Mouse (Mus musculus) left cerebral cortex, adult 2 months (tissue): Measurements from ENCODE around the gene Mrps34. TPM values are rescaled to one million over a fixed set of nuclear protein-coding genes. Genes with fewer than 3 reads are reported as not detected.
A peak's percentile ranks its signal among the peaks of the same experiment; 100 is the strongest.

Source experiments
- DNase-seq, 2 experiments: peaks; one replicate each; pipeline ENCODE4 v3.0.0; 2021 to 2022; ENCODE audit warnings: low spot score in 2 of 2, mixed read lengths in 1 of 2; ENCODE audit errors: extremely low spot score in 1 of 2
- H3K27ac ChIP-seq: fragments of 200-600 bp; 2 replicates; pipeline ENCODE4 v1.8.1; 2022
- H3K4me3 ChIP-seq: fragments of 200-600 bp; 2 replicates; pipeline ENCODE4 v1.8.1; 2022
- CTCF ChIP-seq: fragments of 200-600 bp; IDR thresholded peaks from 2 replicates; pipeline ENCODE4 v1.8.1; 2022; ENCODE audit warnings: antibody characterized with exemption, mild to moderate bottlenecking, moderate library complexity
- intact Hi-C: fragments of 180-260 bp; cut with DNase I; formaldehyde crosslinking; loops from one replicate; pipeline ENCODE4 v1.15.1; 2025
- total RNA-seq, 2 experiments: library from RNA; stranded (reverse); gene quantifications; 2 replicates each; pipeline ENCODE4 v1.2.3; 2021

The Mrps34 gene
- total RNA-seq, 2 experiments from 2014 or later = 67.6 to 72.1 TPM

- no peak for DNase-seq
- no peak for TF ChIP-seq CTCF
- intact Hi-C loops = no loop called here
- Histone ChIP-seq H3K4me3 (peak overlapping the region; percentile 56), H3K27ac (peak overlapping the region; percentile 94)
Measured at GRCm38 (mm10) chr17:24895571-24896240, 790 bp downstream of the Mrps34 start.

DNA sequence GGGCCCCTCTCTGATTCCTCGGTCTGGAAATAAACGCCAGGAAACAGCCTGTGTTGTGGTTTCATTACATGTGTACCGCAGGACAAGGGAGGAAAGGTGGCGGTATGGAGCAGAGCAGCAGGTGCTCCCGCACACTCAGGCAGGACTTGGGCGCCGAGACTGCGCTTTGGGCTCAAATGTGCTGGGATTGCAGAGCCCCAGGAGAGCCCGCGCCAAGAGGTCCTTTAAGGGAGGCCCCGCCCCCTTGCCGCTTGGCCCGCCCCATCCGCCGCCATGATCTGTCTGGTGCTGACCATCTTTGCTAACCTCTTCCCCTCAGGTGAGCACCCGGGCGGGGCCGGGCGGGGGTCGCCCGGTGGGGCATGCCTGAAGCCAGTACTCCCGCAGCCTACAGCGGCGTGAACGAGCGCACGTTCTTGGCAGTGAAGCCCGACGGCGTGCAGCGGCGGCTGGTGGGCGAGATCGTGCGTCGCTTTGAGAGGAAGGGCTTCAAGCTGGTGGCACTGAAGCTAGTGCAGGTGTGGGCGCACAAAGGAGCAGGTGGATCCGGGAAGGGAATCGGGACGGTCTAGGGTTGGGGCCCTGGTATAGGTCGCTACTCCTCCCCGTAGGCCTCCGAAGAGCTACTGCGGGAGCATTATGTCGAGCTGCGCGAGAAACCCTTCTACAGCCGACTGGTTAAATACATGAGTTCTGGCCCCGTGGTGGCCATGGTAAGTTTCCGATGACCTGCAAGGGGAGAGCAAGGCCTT lies 1.5 kb downstream of the Mrps34 start, which contains the start of gene Nme3:
Gene Nme3 (plus strand): TSS at position 260 of the 752 bp plus-strand sequence.
- H3K27ac ChIP-seq = peak within 1 kb of the TSS; percentile 94
- H3K4me3 ChIP-seq = peak within 1 kb of the TSS; percentile 56
- no peak; the same call in none of the 2 replicates for TF ChIP-seq CTCF
- intact Hi-C loops = no loop called here
- DNase-seq = peak; percentile 69 to 76

DNA sequence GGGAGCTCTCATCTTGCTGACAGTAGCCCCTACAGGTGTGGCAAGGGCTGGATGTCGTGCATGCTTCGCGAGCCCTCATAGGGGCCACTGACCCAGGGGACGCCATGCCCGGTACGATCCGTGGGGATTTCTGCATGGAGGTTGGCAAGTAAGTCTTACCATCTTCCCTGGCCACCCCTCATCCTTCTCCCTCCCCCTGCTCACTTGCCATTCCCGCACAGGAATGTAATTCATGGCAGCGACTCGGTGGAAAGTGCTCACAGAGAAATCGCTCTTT lies 2.0 kb downstream of the Mrps34 start:
- Histone ChIP-seq H3K4me3 (peak overlapping the region; percentile 56), H3K27ac (peak overlapping the region; percentile 94)
- intact Hi-C loops = no loop called here
- DNase-seq = no peak
- TF ChIP-seq CTCF = no peak

DNA sequence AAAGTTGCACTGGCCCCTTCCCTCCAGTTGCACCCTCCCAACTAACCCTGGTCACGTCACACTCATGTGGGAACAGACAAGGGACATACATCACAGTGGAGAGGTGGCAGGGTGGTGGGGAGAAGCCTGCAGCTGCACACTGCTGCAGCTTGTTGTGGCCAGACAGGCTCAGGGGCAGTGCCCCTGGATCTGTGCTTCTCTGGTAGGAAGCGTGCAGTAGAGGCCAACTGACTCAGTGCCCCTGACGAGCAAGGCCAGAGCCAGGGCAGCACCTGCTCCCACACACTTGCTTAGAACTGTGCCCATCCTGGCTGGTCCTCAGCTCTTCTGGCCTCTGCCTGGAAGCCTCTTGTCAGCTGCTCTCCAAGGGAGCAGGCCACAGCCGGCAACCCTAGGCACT lies 2.7 kb downstream of the Mrps34 start:
- Histone ChIP-seq H3K27ac (peak overlapping the region; percentile 57), H3K4me3 (peak overlapping the region; percentile 56)
- TF ChIP-seq CTCF = no peak
- no peak for DNase-seq
- intact Hi-C loops = no loop called here

- TF ChIP-seq CTCF = no peak
- H3K4me3 ChIP-seq = no peak overlapping the region
Measured at GRCm38 (mm10) chr17:24898041-24898854, 3.3 kb downstream of the Mrps34 start.

DNA sequence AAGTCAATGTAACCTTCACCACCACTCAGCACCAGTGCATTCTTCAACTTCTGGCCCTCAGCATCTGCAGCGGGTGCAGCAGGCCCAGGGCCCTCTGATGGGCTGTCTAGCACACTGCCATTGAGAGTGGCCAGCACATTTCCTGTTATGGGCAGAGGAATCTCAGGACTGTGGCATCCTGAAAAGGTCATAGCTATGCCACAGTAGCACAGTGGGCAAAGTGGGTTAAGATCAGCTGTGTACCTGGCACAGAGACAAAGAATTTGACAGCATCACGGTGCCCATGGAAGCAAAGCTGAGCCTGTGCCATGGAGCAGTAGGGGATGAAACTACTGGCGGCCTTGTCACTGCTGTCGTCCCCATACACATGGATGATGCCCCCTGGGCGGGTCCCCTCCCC lies 4.2 kb downstream of the Mrps34 start:
- Histone ChIP-seq H3K4me3 (no peak overlapping the region), H3K27ac (peak overlapping the region; percentile 24; the same call in 1 of the 2 replicates)
- DNase-seq = no peak
- no peak for TF ChIP-seq CTCF
- intact Hi-C loops = no loop called here

More at GRCm38 (mm10) chr17:24898041-24898854, 3.3 kb downstream of the Mrps34 start:
- H3K27ac ChIP-seq = peak overlapping the region; percentile 57
- intact Hi-C loops = no loop called here
- no peak for DNase-seq

- intact Hi-C loops = no loop called here
- no peak for TF ChIP-seq CTCF
- no peak overlapping the region for H3K4me3 ChIP-seq
- DNase-seq = no peak
- peak overlapping the region; percentile 3; the same call in 1 of the 2 replicates for H3K27ac ChIP-seq
Measured at GRCm38 (mm10) chr17:24900014-24900413, 5.1 kb downstream of the Mrps34 start.

GRCm38 (mm10) chr17:24902124-24902523 lies 7.2 kb downstream of the Mrps34 start:
- DNase-seq = no peak
- Histone ChIP-seq H3K4me3 (no peak overlapping the region), H3K27ac (no peak overlapping the region)
- intact Hi-C loops = no loop called here
- no peak for TF ChIP-seq CTCF

DNA sequence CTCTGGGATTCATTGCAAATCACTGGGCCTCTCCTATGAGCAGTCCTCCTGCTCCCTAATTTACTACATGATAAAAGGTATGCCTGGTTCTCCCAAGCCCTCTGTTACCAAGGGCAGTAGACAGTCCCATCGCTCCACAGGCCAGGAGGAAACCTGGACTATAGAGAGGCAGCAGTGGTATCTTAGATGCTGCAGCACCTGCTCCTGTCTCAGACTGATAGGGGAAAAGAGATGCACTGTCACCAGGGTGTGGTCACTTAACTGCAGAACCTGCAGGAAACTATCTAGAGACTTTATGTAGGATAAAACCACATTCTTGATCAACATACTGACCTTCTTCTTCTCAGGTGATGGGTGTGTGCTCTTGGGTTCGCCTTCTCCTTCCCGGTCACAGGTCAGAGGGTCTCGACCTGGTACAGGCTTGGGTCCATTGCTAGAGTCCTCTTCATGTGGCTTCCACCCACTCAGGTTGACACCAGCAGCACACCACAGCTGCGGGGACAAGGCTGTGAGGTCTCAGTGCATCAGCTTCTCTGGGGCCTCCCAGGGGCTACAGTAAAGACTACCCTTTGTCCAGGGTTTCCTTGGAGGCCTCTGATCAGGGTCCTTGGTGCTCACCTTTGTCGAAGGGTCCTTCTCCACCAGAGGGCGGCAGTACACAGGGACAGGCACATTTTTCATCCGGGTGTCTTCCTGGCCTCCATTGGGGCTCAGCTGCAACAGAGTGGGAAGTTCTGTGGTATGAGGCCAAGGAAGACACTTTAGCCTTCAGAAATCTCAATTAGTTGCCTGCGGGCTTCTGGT lies 8.0 kb downstream of the Mrps34 start:
- intact Hi-C loops = no loop called here
- H3K27ac ChIP-seq = peak overlapping the region; percentile 40; the same call in 1 of the 2 replicates
- TF ChIP-seq CTCF = peak; percentile 51
- DNase-seq = no peak
- no peak overlapping the region for H3K4me3 ChIP-seq

DNA sequence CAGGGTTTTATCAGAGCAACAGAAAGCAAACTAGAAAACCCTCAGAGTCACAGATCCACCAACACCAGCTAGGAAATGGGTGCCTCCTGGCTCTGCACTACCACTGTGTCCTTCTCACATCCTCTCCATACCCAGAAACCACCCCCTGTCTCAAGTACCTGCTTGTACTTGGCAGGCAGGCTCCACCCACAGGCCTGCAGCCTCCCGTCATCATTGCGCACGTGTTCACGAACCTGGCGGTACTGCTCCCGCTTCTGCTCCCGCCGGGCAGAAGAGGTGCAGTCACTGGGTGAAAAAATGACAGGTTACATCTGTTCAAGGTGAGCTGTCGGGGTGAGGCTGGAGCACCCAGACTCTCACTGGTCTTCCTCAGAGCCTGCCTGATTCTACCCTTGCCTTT lies 8.9 kb downstream of the Mrps34 start:
- no peak for TF ChIP-seq CTCF
- no peak for DNase-seq
- intact Hi-C loops = no loop called here
- peak overlapping the region; percentile 44; the same call in 1 of the 2 replicates for H3K27ac ChIP-seq
- no peak overlapping the region for H3K4me3 ChIP-seq

DNA sequence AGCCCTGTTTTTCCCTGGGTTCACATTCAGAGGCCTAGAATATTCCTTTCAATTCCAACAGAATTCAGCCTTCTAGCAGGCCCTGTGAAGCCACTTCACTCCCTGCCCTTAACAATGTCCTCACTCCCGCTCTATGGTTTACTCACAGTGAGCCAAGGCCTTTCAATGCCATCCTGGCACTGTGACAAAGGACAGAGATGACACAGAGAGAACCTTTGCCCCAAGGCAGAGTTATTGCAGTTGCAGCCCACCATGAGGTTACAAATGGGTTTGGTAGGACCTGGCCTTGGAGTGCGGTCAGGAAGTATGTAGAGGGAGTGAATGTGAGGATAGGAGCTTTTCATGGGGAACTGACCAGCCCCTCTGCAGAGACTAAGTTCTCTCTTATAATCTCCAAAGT lies 12.7 kb downstream of the Mrps34 start:
- H3K4me3 ChIP-seq = no peak overlapping the region
- no peak for TF ChIP-seq CTCF
- DNase-seq = no peak
- H3K27ac ChIP-seq = no peak overlapping the region
- intact Hi-C loops = no loop called here
